ENCODE assay signal across 14 mouse cellular contexts in the genomic region with DNA sequence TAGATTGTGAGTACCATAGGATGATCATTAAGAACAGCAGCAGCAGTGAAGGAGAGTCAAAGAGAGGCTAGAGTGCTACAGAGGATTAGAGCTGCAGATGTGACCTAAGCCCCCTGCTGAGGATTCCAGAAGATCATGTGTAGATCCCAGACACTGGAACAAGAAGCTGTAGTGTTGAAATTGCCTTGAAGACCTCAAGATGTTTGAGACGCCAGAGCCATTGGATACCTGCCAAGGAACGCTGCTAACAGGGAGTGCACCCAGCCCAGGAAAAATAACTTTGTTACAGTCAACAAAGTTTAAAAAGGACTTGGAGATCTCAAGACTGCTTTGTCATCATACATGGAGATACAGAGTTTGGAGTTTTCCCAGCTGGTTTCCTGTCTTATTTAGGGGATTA.
DNase-seq lines count a peak whose midpoint lies in the region; ATAC-seq and TF ChIP-seq lines count a peak whose summit lies in the region.
"Had no signal": no experiment of that assay in that cellular context is flagged by ENCODE, and none has a peak within 500 bp of the region (broad histone marks: within the 10 kb centered on the region; RNA-seq: fewer than 3 reads in every experiment).

No protein-coding gene starts in this region.

- 41% methylated on average over 2 of the region's 2 CpGs for WGBS in heart, embryonic 12.5 days
- 25% methylated on average over 2 of the region's 2 CpGs for WGBS in lung, embryonic 16.5 days
- 43% methylated on average over 2 of the region's 2 CpGs for WGBS in lung, adult 2 months
- WGBS in intestine, embryonic 16.5 days: 55% methylated on average over 2 of the region's 2 CpGs
- WGBS in forebrain, embryonic 11.5 days: 93% methylated on average over 2 of the region's 2 CpGs

- H3K27ac ChIP-seq in heart, embryonic 12.5 days (ENCODE audit: poor library complexity, severe bottlenecking): no peak overlapping the region
- no peak overlapping the region for H3K27ac ChIP-seq in lung, embryonic 16.5 days (ENCODE audit: low read length)
- H3K27ac ChIP-seq in intestine, embryonic 16.5 days (ENCODE audit: low read length): no peak overlapping the region
- no peak overlapping the region for H3K27ac ChIP-seq in forebrain, embryonic 11.5 days (ENCODE audit: low read depth, low read length)
- H3K27ac ChIP-seq: limb, embryonic 15.5 days; midbrain, embryonic 10.5 days had no signal

- no peak for ATAC-seq in heart, embryonic 12.5 days (ENCODE audit: insufficient number of reproducible peaks, low FRiP score)
- ATAC-seq in lung, embryonic 16.5 days (ENCODE audit: low read depth): peak; percentile 60
- ATAC-seq in intestine, embryonic 16.5 days: peak; percentile 78
- ATAC-seq in forebrain, embryonic 11.5 days (replicated peaks; ENCODE audit: low FRiP score): no peak

- H3K36me3 ChIP-seq in heart, embryonic 12.5 days: no peaks in the 10 kb centered on the region
- no peaks in the 10 kb centered on the region for H3K36me3 ChIP-seq in lung, embryonic 16.5 days (ENCODE audit: control insufficient read depth, insufficient read depth, low read length)
- H3K36me3 ChIP-seq in intestine, embryonic 16.5 days (ENCODE audit: control insufficient read depth, insufficient read depth, low read length): no peaks in the 10 kb centered on the region
- no peaks in the 10 kb centered on the region for H3K36me3 ChIP-seq in forebrain, embryonic 11.5 days (ENCODE audit: control insufficient read depth, insufficient read depth, low read length)
- H3K36me3 ChIP-seq: limb, embryonic 15.5 days; midbrain, embryonic 10.5 days had no signal

- no peak for TF ChIP-seq POLR2A in lung, adult 2 months (IDR thresholded peaks at IDR 0.05; ENCODE audit: borderline replicate concordance, extremely low read depth, low read depth, low read length)

- H3K9ac ChIP-seq in heart, embryonic 12.5 days: no peak overlapping the region
- no peak overlapping the region for H3K9ac ChIP-seq in lung, embryonic 16.5 days (ENCODE audit: low read length)
- H3K9ac ChIP-seq in intestine, embryonic 16.5 days (ENCODE audit: low read depth, low read length): no peak overlapping the region
- H3K9ac ChIP-seq in forebrain, embryonic 11.5 days (ENCODE audit: low read length): no peak overlapping the region
- H3K9ac ChIP-seq: limb, embryonic 15.5 days had no signal

- H3K4me1 ChIP-seq in heart, embryonic 12.5 days (replicated peaks): no peaks in the 10 kb centered on the region
- no peaks in the 10 kb centered on the region for H3K4me1 ChIP-seq in lung, embryonic 16.5 days (replicated peaks; ENCODE audit: control insufficient read depth, insufficient read depth, low read length)
- no peaks in the 10 kb centered on the region for H3K4me1 ChIP-seq in lung, adult 2 months (ENCODE audit: control insufficient read depth, insufficient read depth, low read length)
- no peaks in the 10 kb centered on the region for H3K4me1 ChIP-seq in intestine, embryonic 16.5 days (ENCODE audit: control insufficient read depth, insufficient read depth, low read length)
- H3K4me1 ChIP-seq in forebrain, embryonic 11.5 days (replicated peaks; ENCODE audit: control insufficient read depth, insufficient read depth, low read length): no peaks in the 10 kb centered on the region
- H3K4me1 ChIP-seq: limb, embryonic 15.5 days; midbrain, embryonic 10.5 days had no signal

- no peak for TF ChIP-seq CTCF in lung, adult 2 months (IDR thresholded peaks at IDR 0.05; ENCODE audit: insufficient read depth, low read length)

- no peaks in the 10 kb centered on the region for H3K9me3 ChIP-seq in heart, embryonic 12.5 days (replicated peaks)
- no peaks in the 10 kb centered on the region for H3K9me3 ChIP-seq in lung, embryonic 16.5 days (ENCODE audit: control insufficient read depth, low read length)
- H3K9me3 ChIP-seq in intestine, embryonic 16.5 days (ENCODE audit: control insufficient read depth, low read length): no peaks in the 10 kb centered on the region
- no peaks in the 10 kb centered on the region for H3K9me3 ChIP-seq in forebrain, embryonic 11.5 days (ENCODE audit: control insufficient read depth, low read length)
- H3K9me3 ChIP-seq: limb, embryonic 15.5 days; midbrain, embryonic 10.5 days had no signal

- H3K27me3 ChIP-seq in heart, embryonic 12.5 days (replicated peaks): no peaks in the 10 kb centered on the region
- H3K27me3 ChIP-seq in lung, embryonic 16.5 days (ENCODE audit: control insufficient read depth, insufficient read depth, low read depth, low read length): no peaks in the 10 kb centered on the region
- no peaks in the 10 kb centered on the region for H3K27me3 ChIP-seq in intestine, embryonic 16.5 days (replicated peaks; ENCODE audit: control insufficient read depth, insufficient read depth, low read length)
- H3K27me3 ChIP-seq in forebrain, embryonic 11.5 days (ENCODE audit: control insufficient read depth, insufficient read depth, low read length): no peaks in the 10 kb centered on the region
- H3K27me3 ChIP-seq: limb, embryonic 15.5 days had no signal

- no peak overlapping the region for H3K4me2 ChIP-seq in heart, embryonic 12.5 days
- no peak overlapping the region for H3K4me2 ChIP-seq in lung, embryonic 16.5 days (ENCODE audit: low read depth, low read length)
- no peak overlapping the region for H3K4me2 ChIP-seq in intestine, embryonic 16.5 days (ENCODE audit: low read depth, low read length)
- no peak overlapping the region for H3K4me2 ChIP-seq in forebrain, embryonic 11.5 days (ENCODE audit: low read depth, low read length, severe bottlenecking)
- H3K4me2 ChIP-seq: limb, embryonic 15.5 days had no signal

- H3K4me3 ChIP-seq in heart, embryonic 12.5 days: no peak overlapping the region
- H3K4me3 ChIP-seq in lung, embryonic 16.5 days (ENCODE audit: low read length): no peak overlapping the region
- H3K4me3 ChIP-seq in lung, adult 2 months (replicated peaks; ENCODE audit: extremely low read depth, low read depth, low read length): no peak overlapping the region
- H3K4me3 ChIP-seq in intestine, embryonic 16.5 days (ENCODE audit: low read length): no peak overlapping the region
- H3K4me3 ChIP-seq in forebrain, embryonic 11.5 days (ENCODE audit: low read depth, low read length): no peak overlapping the region
- H3K4me3 ChIP-seq: limb, embryonic 15.5 days; midbrain, embryonic 10.5 days had no signal

- DNase-seq in heart, adult 11 months: peak; percentile 90
- DNase-seq in lung, adult 2 months: no peak
- DNase-seq in testis, postnatal 10 days (ENCODE audit: low spot score): peak; percentile 49
- DNase-seq in forebrain, embryonic 11.5 days (ENCODE audit: low spot score): no peak
- DNase-seq in left cerebral cortex, adult 11 months (ENCODE audit: low spot score): no peak
- DNase-seq: adrenal gland, adult 8-10 months; cerebellum, adult 2 months; right cerebral cortex, postnatal 4 days; thymus, postnatal 36 days had no signal

Comparison
In these comparisons a context has a peak if more than half of its experiments do, and no peak if none do; other contexts are left out.
1. DNase-seq: peak in heart, adult 11 months (single experiment) and testis, postnatal 10 days (single experiment); none in lung, adult 2 months (single experiment), forebrain, embryonic 11.5 days (single experiment) and left cerebral cortex, adult 11 months (single experiment).
2. ATAC-seq: peak in lung, embryonic 16.5 days (single experiment) and intestine, embryonic 16.5 days (single experiment); none in heart, embryonic 12.5 days (single experiment) and forebrain, embryonic 11.5 days (single experiment).